Mouse (Mus musculus): Measurements from ENCODE around the gene Zdhhc7.

GRCm38 (mm10) chr8:120034471-120034870 lies 66.8 kb downstream of the Zdhhc7 start:
- TF ChIP-seq CTCF (conservative IDR thresholded peaks at IDR 0.05; ENCODE audit: low read length) (no peak), NANOG (IDR thresholded peaks at IDR 0.05; ENCODE audit: borderline replicate concordance, low read length) (no peak)

Measured in E14TG2a.4 (cell line).